Mouse (Mus musculus) small intestine, adult 2 months (tissue): ENCODE data around the gene Slc6a9.

Experiments
- CTCF ChIP-seq: fragments of 200-500 bp; IDR thresholded peaks from 2 replicates; pipeline ENCODE4 v1.5.1; 2012; ENCODE audit warnings: low read depth, mild to moderate bottlenecking, control low read depth, inconsistent platforms, low read length, moderate library complexity, mixed read lengths; ENCODE audit not compliant: insufficient replicate concordance, insufficient read length; ENCODE audit errors: extremely low read depth
- POLR2A ChIP-seq: fragments of 200-500 bp; IDR thresholded peaks from 2 replicates; pipeline ENCODE4 v1.6.1; 2012; ENCODE audit warnings: low read depth, mild to moderate bottlenecking, control low read depth, inconsistent platforms, low read length, moderate library complexity

DNA sequence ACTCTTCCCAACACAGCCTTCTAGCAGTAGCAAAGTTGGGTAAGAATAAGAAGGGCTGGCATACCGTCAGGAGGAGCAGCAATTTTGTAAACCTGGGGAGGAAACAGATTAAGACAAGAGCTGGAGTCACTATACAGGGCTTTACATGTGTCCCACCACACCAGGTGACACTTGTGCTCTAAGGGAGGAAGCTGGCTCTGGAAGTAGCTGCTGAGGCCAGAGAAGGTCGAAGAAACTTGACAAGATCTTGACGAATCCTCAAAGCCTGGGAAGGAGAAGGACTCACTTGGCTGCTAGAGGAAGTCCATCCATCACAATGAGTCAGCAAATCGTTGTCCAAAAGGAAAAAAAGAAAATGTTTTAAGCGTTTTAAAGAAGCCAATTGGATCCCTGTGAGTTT is 82.1 kb downstream of the Slc6a9 start:
- TF ChIP-seq CTCF (no peak), POLR2A (no peak)
